Mouse (Mus musculus): ENCODE measurements around the gene Sptbn1.

Gene Sptbn1

GRCm38 (mm10) chr11:30171586-30172178, 96.3 kb downstream of the Sptbn1 start:
- DNase-seq (ENCODE audit: low read depth, low spot score): no peak

DNA sequence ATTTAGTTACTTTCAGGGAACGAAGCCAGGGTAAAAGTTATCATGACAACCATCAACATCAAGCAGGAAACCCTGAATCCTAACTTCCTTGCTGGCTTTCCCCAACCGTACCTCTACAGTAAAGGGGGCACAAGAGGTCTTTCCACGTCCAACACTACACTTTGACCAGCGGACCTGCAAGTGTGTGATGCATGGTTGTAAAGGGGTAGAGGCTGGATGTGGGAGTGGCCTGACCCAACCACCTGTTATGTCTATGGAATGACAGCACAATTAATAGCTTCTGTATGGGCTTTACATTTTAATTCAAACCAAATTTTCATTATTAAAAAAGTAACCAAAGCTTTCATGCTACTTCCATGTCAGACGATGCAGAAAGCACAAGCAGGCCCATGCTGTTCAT, 96.8 kb downstream of the Sptbn1 start:
- DNase-seq (ENCODE audit: low read depth, low spot score): no peak

DNA sequence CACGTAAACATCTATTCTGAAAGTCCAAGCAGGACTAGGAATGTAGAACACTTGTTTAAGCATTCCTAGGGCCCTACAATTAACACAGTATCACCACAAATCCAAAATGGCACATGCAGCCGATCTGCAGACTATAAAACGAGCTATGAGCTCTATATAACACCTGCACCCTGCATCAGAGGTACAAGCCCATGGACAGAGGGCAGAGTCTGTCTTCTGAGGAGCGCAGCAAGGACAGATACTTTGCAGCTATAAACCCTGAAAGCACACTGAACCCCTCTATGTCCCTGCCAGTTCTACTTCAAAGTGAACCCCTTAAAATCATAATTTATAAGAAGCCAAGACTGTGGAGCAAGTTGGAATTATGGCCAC, 101.4 kb downstream of the Sptbn1 start:
- DNase-seq (ENCODE audit: low read depth, low spot score): no peak

DNA sequence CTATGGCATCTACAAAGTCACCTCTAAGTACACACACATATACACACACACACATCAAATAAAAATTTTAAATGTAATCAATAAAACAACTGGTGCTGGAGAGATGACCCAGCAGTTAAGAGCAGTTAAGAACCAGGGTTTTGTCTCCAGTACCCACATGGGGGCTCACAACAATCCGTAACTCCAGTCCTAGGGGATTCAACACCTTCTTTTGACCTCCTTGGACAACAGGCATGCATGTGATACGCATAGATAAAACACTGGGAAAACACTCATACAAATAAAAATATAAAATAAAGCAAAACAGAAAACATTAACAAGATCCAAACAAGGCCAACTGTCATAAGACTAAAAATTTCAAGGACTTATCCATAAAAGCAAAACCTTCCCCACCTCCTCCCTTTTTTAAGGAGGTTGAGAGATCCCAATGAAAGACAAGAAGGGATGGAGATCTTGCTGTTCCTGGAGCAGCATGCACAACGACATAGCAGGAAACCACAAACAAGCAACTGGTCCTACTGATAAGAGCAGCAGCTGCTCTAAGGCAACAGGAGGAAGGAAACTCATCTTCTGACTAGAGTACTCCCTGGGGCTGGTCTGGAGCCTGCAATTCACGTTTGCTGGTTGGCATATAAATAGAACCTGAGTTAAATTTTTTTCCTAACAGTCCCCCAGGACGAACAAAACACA, 102.0 kb downstream of the Sptbn1 start:
- DNase-seq (ENCODE audit: low read depth, low spot score): no peak

DNA sequence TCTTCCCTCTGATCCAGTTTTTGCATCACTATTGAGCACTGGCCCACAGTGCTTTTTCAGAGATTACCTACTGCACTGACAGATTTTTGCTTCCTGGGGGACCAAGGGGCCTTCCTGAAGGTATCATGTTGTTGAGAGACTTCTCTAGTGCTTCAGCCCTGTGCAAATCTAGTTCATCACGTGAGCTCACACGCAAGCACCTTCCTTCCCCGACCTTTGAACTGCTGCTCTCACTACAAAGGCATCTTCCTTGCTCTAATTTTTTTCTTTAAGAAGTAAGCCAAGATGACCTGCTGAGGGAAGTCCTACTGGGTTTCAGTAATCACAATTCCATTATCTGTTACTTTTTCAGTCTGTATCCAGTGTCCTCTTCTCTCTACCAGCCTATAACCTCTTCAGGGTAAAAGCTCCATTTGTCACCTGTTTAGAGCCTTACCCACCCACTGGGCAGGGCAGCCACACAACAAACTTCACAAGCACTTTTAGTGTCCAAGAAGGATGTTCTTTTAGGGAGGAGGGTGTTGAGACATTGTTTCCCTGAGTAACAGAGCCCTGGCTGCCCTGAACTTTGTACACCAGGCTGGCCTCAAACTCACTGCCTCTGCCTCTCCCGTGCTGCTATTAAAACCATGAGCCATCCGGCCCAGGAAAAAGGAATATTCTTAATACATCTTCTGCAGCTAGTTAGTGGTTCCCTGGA, 103.3 kb downstream of the Sptbn1 start:
- DNase-seq (ENCODE audit: low read depth, low spot score): no peak

GRCm38 (mm10) chr11:30163870-30164269, 104.1 kb downstream of the Sptbn1 start:
- DNase-seq (ENCODE audit: low read depth, low spot score): no peak

DNA sequence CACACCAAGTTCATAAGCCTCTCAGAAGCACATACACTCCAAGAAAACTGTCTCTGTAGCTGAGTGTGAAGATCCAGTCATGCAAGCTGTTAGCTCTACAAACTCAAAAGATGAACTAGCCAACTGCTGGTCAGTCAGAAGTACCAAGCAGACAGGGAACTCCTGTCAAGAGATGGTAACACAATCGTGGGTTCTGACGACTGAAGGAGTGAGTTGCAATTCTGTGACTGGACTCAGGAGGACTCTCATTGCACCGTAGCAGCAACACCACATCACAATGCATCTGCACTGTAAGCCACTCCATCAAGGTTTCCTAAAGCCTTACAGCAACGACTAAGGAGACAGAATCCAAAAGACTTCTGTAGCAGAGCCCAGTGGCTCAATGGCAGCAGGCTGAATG, 104.9 kb downstream of the Sptbn1 start:
- no peak for DNase-seq (ENCODE audit: low read depth, low spot score)

DNA sequence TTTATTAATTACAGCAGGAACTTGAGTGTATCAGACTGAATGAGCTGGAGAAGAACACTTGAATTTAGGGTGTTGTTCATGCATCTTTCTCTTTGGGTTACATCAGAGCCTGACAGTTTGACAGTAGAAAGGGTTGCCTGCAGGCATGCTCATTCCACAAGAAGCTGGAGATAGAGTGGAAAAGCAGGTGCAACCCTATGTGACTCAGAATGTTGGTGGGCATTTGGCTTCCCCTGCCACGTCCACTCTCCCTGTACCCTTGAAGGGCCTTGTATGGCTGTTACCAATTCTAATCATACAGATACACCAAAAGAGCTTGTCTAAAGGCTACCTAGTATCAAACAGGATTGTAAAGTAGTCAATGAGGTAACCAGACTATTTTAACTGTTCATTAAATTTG, 106.2 kb downstream of the Sptbn1 start:
- DNase-seq (ENCODE audit: low read depth, low spot score): no peak

DNA sequence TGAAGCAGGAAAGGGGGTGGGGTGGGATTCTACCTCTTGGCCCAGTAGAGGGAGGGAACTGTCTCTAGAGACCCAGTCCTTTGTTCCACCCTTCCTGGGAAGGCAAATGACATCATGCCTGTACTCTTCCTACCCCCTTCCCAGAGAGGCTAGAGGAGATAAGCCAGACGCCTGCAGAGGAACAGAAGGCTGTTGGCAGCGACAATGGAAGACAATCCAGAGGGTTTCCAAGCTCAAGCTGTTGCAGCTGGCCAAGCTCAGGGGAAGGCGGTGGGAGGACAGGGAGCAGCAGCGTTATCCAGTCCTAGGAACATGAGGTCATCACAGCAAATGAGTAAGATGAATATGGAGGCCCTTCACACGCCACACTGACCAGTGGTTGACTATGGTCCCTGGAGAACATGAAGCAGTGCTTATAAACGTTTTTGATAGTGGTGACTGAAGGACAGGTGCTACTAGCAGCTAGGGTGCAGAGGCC, 106.8 kb downstream of the Sptbn1 start:
- peak; percentile 95 for DNase-seq (ENCODE audit: low read depth, low spot score)

DNA sequence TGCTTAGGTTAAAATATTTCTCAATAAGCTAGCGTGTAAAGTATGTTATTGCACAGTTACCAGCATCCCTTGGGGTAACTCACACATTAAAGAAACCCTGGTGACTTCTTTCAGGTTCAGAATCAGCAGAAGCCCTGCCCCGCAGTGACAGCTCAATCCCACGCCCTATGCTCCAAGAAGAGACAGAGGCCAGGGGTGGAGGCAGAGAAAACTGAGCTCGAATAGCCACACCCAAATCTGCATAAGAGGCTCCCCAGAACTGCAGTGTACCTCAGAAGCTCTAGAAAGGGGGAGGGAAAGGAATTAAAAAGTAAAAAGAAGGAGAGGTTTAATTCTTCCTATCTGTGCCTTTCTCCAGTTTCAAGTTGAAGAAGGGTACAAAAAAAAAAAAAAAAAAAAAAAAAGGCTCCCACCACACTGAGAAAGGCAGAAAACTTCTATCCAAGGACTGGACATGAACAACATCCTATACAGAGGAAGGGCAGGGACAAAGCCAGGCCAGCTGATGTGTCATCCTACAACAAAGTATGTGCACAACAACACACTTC, 107.3 kb downstream of the Sptbn1 start:
- peak; percentile 75 for DNase-seq (ENCODE audit: low read depth, low spot score)

DNA sequence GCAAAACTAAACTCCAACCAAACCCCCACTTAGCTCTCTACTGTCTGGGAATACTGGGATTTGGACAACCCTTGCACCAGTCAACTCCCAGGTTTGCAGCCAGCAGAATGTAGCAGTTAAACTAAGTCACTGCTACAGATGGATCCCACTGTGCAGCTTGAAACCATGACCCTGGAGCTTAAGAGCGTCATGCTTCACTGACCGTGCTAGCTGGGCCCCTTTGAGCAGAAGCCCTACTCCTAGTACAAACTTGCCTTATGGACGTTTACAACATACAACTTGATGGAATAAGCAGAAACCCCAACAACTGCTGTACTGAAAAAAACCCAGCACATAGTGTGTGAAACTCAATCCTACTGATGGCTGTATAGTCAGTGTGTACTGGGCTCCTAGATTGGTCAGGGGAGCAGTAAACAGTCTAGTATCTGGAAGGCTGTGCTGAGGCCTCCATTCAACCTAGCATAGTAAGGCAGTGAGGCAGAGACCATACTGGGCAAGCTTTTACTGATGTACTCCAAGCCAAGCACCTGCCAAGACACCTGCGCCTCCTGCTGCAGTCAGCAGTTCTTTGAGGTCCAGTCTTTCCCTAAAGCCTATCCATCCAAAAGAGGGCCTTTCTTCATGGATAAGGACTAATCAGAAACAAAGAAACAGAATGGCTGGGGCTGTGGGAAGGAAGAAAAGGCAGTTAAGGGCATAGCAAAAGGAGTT, 108.3 kb downstream of the Sptbn1 start:
- no peak for DNase-seq (ENCODE audit: low read depth, low spot score)

DNA sequence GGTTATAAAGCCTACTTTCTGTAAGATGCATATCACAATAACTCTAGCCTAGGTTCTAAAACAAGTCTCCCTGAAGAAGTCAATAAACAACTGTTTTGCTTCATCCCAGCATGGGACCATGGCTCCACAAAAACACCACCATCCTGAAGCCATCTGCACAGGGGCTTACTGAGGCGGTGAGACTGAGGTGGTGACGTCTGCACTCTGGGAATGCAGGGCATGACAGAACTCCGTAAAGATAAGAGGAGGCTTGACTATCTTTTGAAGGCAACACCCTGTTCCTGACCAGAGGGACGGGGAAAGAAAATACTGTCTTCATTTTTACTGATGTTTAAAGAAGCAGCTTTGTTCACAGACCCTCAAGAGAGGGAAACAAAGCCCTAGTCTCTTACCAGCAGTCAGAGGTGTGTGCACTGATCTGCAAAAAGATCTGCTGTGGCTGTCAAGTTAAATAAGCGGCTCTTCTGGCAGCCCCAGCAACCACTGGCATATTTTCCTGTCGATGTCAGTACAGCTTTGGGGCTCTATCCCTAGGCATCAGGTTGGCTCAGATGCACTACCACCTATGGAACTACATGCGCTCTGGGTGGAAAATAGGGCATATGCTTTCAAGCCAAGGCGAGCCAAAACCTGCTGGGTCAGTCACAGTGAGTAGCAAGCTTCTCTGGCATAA, 109.8 kb downstream of the Sptbn1 start:
- DNase-seq (ENCODE audit: low read depth, low spot score): peak; percentile 21

- no peak for DNase-seq (ENCODE audit: low read depth, low spot score)
These were observed 112.1 kb downstream of the Sptbn1 start for GRCm38 (mm10) chr11:30155887-30156286.

- no peak for DNase-seq (ENCODE audit: low read depth, low spot score)
These were observed 113.0 kb downstream of the Sptbn1 start for GRCm38 (mm10) chr11:30154980-30155379.

- peak; percentile 14 for DNase-seq (ENCODE audit: low read depth, low spot score)
These were observed 119.1 kb downstream of the Sptbn1 start for GRCm38 (mm10) chr11:30148888-30149287.

DNA sequence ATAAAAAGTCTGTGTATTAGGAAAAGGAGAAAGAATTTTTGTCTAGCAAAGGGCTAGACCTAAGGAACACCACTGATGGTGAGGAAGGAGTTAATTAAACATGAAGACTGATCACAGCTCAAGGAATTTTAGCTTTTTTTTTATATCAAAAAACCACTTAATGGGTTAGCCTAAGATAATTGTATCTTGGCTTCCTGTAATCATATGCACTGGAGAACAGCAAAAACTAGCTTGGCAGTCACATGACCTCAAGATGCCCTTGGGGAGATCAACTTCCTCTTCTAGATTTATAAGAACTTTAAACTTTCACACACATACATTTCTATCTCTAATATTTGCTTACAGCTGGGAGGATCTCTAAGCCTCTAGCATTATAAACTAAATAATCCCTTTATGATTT, 119.6 kb downstream of the Sptbn1 start:
- no peak for DNase-seq (ENCODE audit: low read depth, low spot score)

DNA sequence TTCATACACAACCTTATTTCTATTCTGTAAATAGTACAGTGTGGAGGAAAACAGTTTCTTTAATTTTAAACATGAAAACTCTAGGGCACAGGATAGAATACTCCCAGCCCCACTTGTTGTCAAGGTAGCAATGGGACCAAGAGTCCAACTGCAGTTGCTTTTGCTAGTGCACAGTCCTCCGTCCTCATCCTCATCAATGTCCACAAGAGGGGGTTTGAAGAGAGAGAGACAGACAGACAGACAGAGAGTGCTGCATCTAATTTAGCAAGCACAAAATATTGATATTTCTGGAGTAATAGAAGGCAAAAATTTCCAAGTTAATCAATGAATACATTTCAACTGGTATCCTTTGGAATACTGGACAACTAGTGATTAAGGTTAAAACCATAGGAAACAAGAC, 120.1 kb downstream of the Sptbn1 start:
- no peak for DNase-seq (ENCODE audit: low read depth, low spot score)

GRCm38 (mm10) chr11:30143090-30143489, 124.9 kb downstream of the Sptbn1 start:
- DNase-seq (ENCODE audit: low read depth, low spot score): no peak

DNA sequence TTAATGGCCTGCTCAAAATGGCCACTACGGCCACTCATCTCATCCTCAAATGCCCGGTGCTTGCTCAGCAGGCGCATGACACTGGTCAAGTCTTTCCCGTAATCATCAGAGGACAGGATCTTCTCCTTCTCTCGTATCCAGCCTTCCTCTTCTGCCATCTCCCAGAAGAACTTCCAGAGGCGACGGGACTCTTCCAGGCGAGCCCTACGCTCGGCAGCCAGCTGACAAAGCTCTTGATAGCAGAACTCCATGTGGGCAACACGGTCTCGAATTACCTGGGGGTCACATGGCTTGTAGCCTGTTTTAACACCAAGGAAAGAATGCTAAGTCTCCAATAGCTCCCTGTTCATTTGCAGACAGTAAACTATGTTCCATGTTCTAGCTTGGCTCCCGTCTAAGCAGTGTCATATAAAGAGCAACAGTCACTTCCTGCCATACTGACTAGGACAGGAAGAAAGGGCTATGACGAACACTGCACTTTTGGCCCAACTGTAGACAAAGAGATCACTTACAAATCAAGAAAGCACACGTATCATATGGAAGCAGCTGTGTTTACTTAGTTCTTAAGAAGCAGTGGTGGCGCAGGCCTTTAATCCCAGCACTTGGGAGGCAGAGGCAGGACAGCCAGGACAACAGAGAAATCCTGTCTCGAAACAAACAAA, 128.7 kb downstream of the Sptbn1 start:
- DNase-seq (ENCODE audit: low read depth, low spot score): no peak

- DNase-seq (ENCODE audit: low read depth, low spot score): no peak
These were observed 130.9 kb downstream of the Sptbn1 start for GRCm38 (mm10) chr11:30137081-30137480.

DNA sequence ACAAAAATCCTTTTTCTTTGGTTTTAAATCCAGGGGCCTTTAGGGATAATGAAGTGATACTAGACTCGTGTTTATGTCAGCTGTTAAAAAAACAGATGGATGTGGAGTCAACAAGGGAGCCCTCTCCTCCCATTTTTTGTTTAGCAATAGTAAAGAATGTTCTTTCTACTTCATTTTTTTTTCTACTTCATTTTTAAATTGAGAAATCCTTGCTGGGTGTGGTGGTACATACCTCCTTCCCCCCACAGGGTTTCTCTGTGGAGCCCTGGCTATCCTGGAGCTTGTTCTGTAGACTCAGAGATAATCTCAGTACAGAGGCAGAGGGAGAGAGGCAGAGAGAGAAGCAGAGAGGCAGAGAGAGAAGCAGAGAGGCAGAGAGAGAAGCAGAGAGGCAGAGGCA, 133.9 kb downstream of the Sptbn1 start:
- no peak for DNase-seq (ENCODE audit: low read depth, low spot score)
